Mouse (Mus musculus): ENCODE measurements around the gene Baat. TPM values are rescaled to one million over a fixed set of nuclear protein-coding genes. Genes with fewer than 3 reads are reported as not detected.
"Not testable (repeated sequence)": the region's sequence is repeated elsewhere in the genome, so short reads cannot be mapped to it uniquely, and the experiment has no call there.

Gene Baat
- polyA plus RNA-seq, 2 experiments, result 0.47 to 0.86 TPM

DNA sequence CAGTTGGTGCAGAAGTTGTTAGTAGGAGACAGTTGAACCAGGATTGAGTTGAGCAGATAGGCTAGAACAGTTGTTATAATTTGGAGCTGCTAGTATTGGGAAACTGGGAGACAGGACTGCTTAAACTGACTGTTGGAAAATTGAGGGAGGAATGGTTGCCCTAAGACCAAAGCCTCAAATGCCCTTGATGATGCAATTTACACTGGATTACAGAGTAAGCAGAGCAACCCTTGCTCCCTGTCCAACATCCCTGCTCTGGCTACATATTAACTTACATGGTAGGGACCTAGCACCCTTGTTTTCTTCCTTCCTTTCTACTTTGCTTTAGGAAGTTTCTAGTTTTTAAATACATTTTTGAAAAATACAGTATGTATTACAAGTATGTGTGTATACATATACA lies 20.9 kb downstream of the Baat start:
- Histone ChIP-seq H3K4me2 (ENCODE audit: low read depth) (no peak overlapping the region), H3K36me3 (replicated peaks; ENCODE audit: control insufficient read depth, insufficient read depth, low read depth) (no peaks in the 10 kb centered on the region), H3K27ac (no peak overlapping the region), H3K4me3 (ENCODE audit: insufficient read depth in 1 of 2, low read depth in 2 of 2, low read length in 2 of 2) (no peak overlapping the region), H3K4me1 (replicated peaks; ENCODE audit: control insufficient read depth in 2 of 2, insufficient read depth in 2 of 2, low read length in 1 of 2) (peaks cover 3 to 14% of the 10 kb centered on the region in 2 experiments), H3K9me3 (ENCODE audit: control insufficient read depth, low read length) (no peaks in the 10 kb centered on the region), H3K9ac (replicated peaks) (no peak overlapping the region), H3K27me3 (ENCODE audit: control insufficient read depth, insufficient read depth, low read length) (no peaks in the 10 kb centered on the region)
- no peak for TF ChIP-seq EP300 (IDR thresholded peaks at IDR 0.05; ENCODE audit: low read depth)
- TF ChIP-seq CTCF (IDR thresholded peaks at IDR 0.05; ENCODE audit: low read depth), result no peak
- ATAC-seq (ENCODE audit: insufficient read depth) (peak; percentile 69), DNase-seq (ENCODE audit: low read depth in 3 of 3, low spot score in 3 of 3) (peak in 1 of 3 experiments; percentile 38)

- TF ChIP-seq CTCF (IDR thresholded peaks at IDR 0.05; ENCODE audit: low read depth) (no peak), EP300 (IDR thresholded peaks at IDR 0.05; ENCODE audit: low read depth) (no peak)
- Histone ChIP-seq H3K9me3 (ENCODE audit: control insufficient read depth, low read length) (no peaks in the 10 kb centered on the region), H3K27ac (no peak overlapping the region), H3K4me2 (ENCODE audit: low read depth) (peak overlapping the region; percentile 24), H3K9ac (replicated peaks) (no peak overlapping the region), H3K4me3 (ENCODE audit: insufficient read depth in 1 of 2, low read depth in 2 of 2, low read length in 2 of 2) (no peak overlapping the region), H3K36me3 (replicated peaks; ENCODE audit: control insufficient read depth, insufficient read depth, low read depth) (no peaks in the 10 kb centered on the region), H3K27me3 (ENCODE audit: control insufficient read depth, insufficient read depth, low read length) (no peaks in the 10 kb centered on the region), H3K4me1 (replicated peaks; ENCODE audit: control insufficient read depth in 2 of 2, insufficient read depth in 2 of 2, low read length in 1 of 2) (peaks cover 9 to 36% of the 10 kb centered on the region in 2 experiments)
- WGBS (ENCODE audit: insufficient replicate concordance), result 53% methylated on average over 3 of the region's 3 CpGs
- DNase-seq (ENCODE audit: low read depth in 3 of 3, low spot score in 3 of 3) (no peak), ATAC-seq (ENCODE audit: insufficient read depth) (no peak)
Observed at GRCm38 (mm10) chr4:49480896-49481295, 25.5 kb downstream of the Baat start.

DNA sequence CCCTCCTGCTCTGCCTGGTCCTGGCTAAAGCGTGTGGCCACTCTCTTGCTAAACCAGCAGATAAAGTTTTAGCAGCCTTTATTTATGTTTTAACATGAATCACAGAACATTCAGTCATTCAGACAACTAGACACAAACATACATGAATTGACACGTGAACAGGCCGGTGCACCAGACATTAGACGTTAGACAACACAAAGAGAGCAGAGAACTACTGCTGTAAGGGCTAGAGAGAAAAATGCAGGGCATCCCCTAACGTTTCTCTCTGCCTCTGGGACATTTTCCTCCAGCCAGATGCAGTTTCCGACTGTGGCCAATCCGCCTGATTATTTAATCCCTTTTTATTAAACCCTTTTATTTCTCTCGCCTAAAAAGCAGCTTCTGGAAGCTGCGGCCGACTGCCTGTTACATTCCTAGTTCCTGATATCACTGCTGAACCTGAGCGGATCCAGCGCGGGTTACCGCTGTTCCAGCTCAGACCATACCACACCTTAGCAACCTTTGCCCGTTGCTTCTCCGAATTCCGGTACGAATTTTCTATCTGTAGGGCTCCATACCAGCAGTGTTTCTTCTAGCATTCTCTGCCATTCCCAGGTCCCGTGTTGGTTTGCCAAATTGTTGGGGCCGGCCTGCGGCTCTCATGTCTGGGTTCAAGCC lies 26.1 kb downstream of the Baat start:
- H3K9me3 ChIP-seq (ENCODE audit: control insufficient read depth, low read length), result no peaks in the 10 kb centered on the region
- no peaks in the 10 kb centered on the region for H3K36me3 ChIP-seq (replicated peaks; ENCODE audit: control insufficient read depth, insufficient read depth, low read depth)
- DNase-seq (ENCODE audit: low read depth in 3 of 3, low spot score in 3 of 3) (no peak), ATAC-seq (ENCODE audit: insufficient read depth) (no peak)
- H3K9ac ChIP-seq (replicated peaks), result 0 out of 2 replicates have a peak overlapping the region, but pooled peaks have one; percentile 6
- TF ChIP-seq CTCF (IDR thresholded peaks at IDR 0.05; ENCODE audit: low read depth) (no peak), EP300 (IDR thresholded peaks at IDR 0.05; ENCODE audit: low read depth) (no peak)
- H3K4me3 ChIP-seq (ENCODE audit: insufficient read depth in 1 of 2, low read depth in 2 of 2, low read length in 2 of 2), result no peak overlapping the region; a peak in 1 of 4 replicates
- peaks cover 15 to 42% of the 10 kb centered on the region in 2 experiments for H3K4me1 ChIP-seq (replicated peaks; ENCODE audit: control insufficient read depth in 2 of 2, insufficient read depth in 2 of 2, low read length in 1 of 2)
- H3K27me3 ChIP-seq (ENCODE audit: control insufficient read depth, insufficient read depth, low read length), result no peaks in the 10 kb centered on the region
- 42% methylated on average over 21 of the region's 21 CpGs for WGBS (ENCODE audit: insufficient replicate concordance)
- H3K27ac ChIP-seq, result peak overlapping the region; percentile 20; the same call in 1 of the 2 replicates
- H3K4me2 ChIP-seq (ENCODE audit: low read depth), result peak overlapping the region; percentile 24

GRCm38 (mm10) chr4:49479035-49479434 lies 27.3 kb downstream of the Baat start:
- H3K27ac ChIP-seq, result peak overlapping the region; percentile 52
- peaks cover 27 to 53% of the 10 kb centered on the region in 2 experiments for H3K4me1 ChIP-seq (replicated peaks; ENCODE audit: control insufficient read depth in 2 of 2, insufficient read depth in 2 of 2, low read length in 1 of 2)
- H3K9ac ChIP-seq (replicated peaks), result peak overlapping the region; percentile 9; the same call in 1 of the 2 replicates
- H3K27me3 ChIP-seq (ENCODE audit: control insufficient read depth, insufficient read depth, low read length); H3K9me3 ChIP-seq (ENCODE audit: control insufficient read depth, low read length); H3K4me3 ChIP-seq (ENCODE audit: insufficient read depth in 1 of 2, low read depth in 2 of 2, low read length in 2 of 2); DNase-seq (ENCODE audit: low read depth in 3 of 3, low spot score in 3 of 3); H3K36me3 ChIP-seq (replicated peaks; ENCODE audit: control insufficient read depth, insufficient read depth, low read depth); ATAC-seq (ENCODE audit: insufficient read depth): not testable (repeated sequence)
- H3K4me2 ChIP-seq (ENCODE audit: low read depth), result peak overlapping the region; percentile 69
- 19% methylated on average over 2 of the region's 2 CpGs for WGBS (ENCODE audit: insufficient replicate concordance)

DNA sequence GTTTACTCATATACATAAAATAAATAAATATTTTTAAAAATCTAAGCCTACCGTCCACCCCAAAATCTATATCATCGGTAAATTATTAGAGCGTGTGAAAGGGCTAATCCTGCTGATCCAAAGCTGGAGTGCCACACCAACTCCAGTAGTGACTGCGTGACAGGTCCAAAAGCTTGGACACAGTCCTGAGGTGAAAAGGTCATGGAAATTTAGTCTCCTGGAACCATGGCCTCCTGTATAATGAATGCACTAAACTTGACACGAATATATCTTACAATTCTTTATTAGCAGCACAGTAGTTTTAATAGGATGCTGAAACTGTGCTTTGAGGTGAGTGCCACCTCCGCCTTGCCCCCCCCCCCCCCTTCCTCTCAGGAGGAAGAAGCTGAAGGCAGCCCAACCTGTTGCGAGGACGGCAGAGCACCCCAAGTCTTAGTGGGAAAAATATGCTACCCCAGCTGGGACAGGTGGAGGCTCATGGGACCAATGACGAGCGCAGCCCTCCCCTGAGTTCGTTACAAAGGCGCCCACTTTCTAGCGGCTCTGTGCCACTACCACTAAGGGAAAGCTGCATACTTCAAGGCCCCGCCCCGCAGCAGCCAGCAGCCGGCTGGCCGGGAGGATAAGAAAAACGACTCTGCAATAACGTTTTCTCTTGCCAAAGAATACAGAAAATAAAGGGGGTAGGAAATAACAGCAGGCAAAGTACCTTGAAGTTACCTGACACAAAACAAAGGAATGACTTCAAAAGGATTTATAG lies 28.1 kb downstream of the Baat start:
- Histone ChIP-seq H3K4me1 (replicated peaks; ENCODE audit: control insufficient read depth in 2 of 2, insufficient read depth in 2 of 2, low read length in 1 of 2) (peaks cover 31 to 60% of the 10 kb centered on the region in 2 experiments), H3K9me3 (ENCODE audit: control insufficient read depth, low read length) (no peaks in the 10 kb centered on the region), H3K27me3 (ENCODE audit: control insufficient read depth, insufficient read depth, low read length) (no peaks in the 10 kb centered on the region), H3K4me2 (ENCODE audit: low read depth) (peak overlapping the region; percentile 69), H3K27ac (peak overlapping the region; percentile 52), H3K9ac (replicated peaks) (peak overlapping the region; percentile 68), H3K36me3 (replicated peaks; ENCODE audit: control insufficient read depth, insufficient read depth, low read depth) (no peaks in the 10 kb centered on the region), H3K4me3 (ENCODE audit: insufficient read depth in 1 of 2, low read depth in 2 of 2, low read length in 2 of 2) (peak overlapping the region; percentile 40 to 42)
- no peak for TF ChIP-seq CTCF (IDR thresholded peaks at IDR 0.05; ENCODE audit: low read depth)
- TF ChIP-seq EP300 (IDR thresholded peaks at IDR 0.05; ENCODE audit: low read depth), result peak; percentile 82
- peak; percentile 62 to 65 (median 65) for DNase-seq (ENCODE audit: low read depth in 3 of 3, low spot score in 3 of 3)
- WGBS (ENCODE audit: insufficient replicate concordance), result 14% methylated on average over 19 of the region's 19 CpGs
- ATAC-seq (ENCODE audit: insufficient read depth), result peak; percentile 76
